Mouse (Mus musculus): ENCODE data around the gene Duoxa1.

Gene Duoxa1

GRCm38 (mm10) chr2:122298596-122299490 is 14.7 kb downstream of the Duoxa1 start, which contains the start of gene Duoxa2:
TSS of gene Duoxa2 (plus strand) at chr2:122298900.
- intact Hi-C loops (cut with DNase I) = no loop called here

GRCm38 (mm10) chr2:122298096-122298499 is 15.4 kb downstream of the Duoxa1 start, which contains the start of gene Duox2:
TSS of gene Duox2 (minus strand) at chr2:122298449.
- intact Hi-C loops (cut with DNase I) = no loop called here

GRCm38 (mm10) chr2:122297271-122298095 is 16.0 kb downstream of the Duoxa1 start:
- intact Hi-C loops (cut with DNase I) = no loop called here

GRCm38 (mm10) chr2:122294916-122295315 is 18.6 kb downstream of the Duoxa1 start:
- intact Hi-C loops (cut with DNase I) = no loop called here

GRCm38 (mm10) chr2:122286137-122286536 is 27.4 kb downstream of the Duoxa1 start:
- intact Hi-C loops (cut with DNase I) = no loop called here

- intact Hi-C loops (cut with DNase I) = no loop called here
Observed at GRCm38 (mm10) chr2:122284091-122284490, 29.4 kb downstream of the Duoxa1 start.

- intact Hi-C loops (cut with DNase I) = no loop called here
Observed at GRCm38 (mm10) chr2:122278769-122279168, 34.8 kb downstream of the Duoxa1 start.

GRCm38 (mm10) chr2:122266407-122267193 is 46.9 kb downstream of the Duoxa1 start:
- intact Hi-C loops (cut with DNase I) = no loop called here

GRCm38 (mm10) chr2:122264690-122265089 is 48.8 kb downstream of the Duoxa1 start:
- intact Hi-C loops (cut with DNase I) = no loop called here

GRCm38 (mm10) chr2:122260729-122261128 is 52.8 kb downstream of the Duoxa1 start:
- intact Hi-C loops (cut with DNase I) = no loop called here

GRCm38 (mm10) chr2:122255997-122256396 is 57.5 kb downstream of the Duoxa1 start:
- intact Hi-C loops (cut with DNase I) = no loop called here

Data from adrenal gland (tissue).